Mouse (Mus musculus) stomach, postnatal 0 days (tissue): ENCODE results near the gene Grb10. TPM values are rescaled to one million over a fixed set of nuclear protein-coding genes. Genes with fewer than 3 reads are reported as not detected.

ENCODE experiments used
- ATAC-seq: fragments of 200-750 bp; cut with Nextera tagmentation; 2 replicates; pipeline ENCODE4 v1.8.0; 2017; ENCODE audit not compliant: low FRiP score, low TSS enrichment
- DNase-seq: peaks from one replicate; pipeline ENCODE4 v3.0.0-alpha.2; 2016; ENCODE audit warnings: low spot score
- H3K27ac ChIP-seq: fragments of 300-500 bp; sonication (generic); replicated peaks from 2 replicates; pipeline ENCODE4 v1.5.1; 2014; ENCODE audit warnings: mild to moderate bottlenecking, control low read depth
- H3K27me3 ChIP-seq: fragments of 300-500 bp; sonication (generic); 2 replicates; pipeline ENCODE4 v1.6.1; 2014; ENCODE audit warnings: low read length; ENCODE audit not compliant: control insufficient read depth, insufficient read depth
- H3K36me3 ChIP-seq: fragments of 300-500 bp; sonication (generic); 2 replicates; pipeline ENCODE4 v1.6.1; 2014; ENCODE audit warnings: low read length, mixed read lengths; ENCODE audit not compliant: control insufficient read depth, insufficient read depth
- H3K4me1 ChIP-seq: fragments of 300-500 bp; sonication (generic); replicated peaks from 2 replicates; pipeline ENCODE4 v1.6.1; 2014; ENCODE audit warnings: antibody characterized with exemption; ENCODE audit not compliant: control insufficient read depth, insufficient read depth
- H3K4me2 ChIP-seq: fragments of 300-500 bp; sonication (generic); replicated peaks from 2 replicates; pipeline ENCODE4 v1.6.1; 2014; ENCODE audit warnings: low read depth, mild to moderate bottlenecking, control low read depth, moderate library complexity
- H3K4me3 ChIP-seq: fragments of 300-500 bp; sonication (generic); 2 replicates; pipeline ENCODE4 v1.5.1; 2014; ENCODE audit warnings: low read depth, low read length, control low read depth
- H3K9ac ChIP-seq: fragments of 300-500 bp; sonication (generic); 2 replicates; pipeline ENCODE4 v1.6.1; 2014; ENCODE audit warnings: mild to moderate bottlenecking, low read length, control low read depth, mixed read lengths
- H3K9me3 ChIP-seq: fragments of 300-500 bp; sonication (generic); 2 replicates; pipeline ENCODE4 v1.6.1; 2016; ENCODE audit warnings: low read length; ENCODE audit not compliant: control insufficient read depth
- CTCF ChIP-seq: IDR thresholded peaks from 2 replicates; pipeline ENCODE4 v1.5.1; 2016; ENCODE audit warnings: antibody characterized with exemption, low read depth, mild to moderate bottlenecking, moderate library complexity
- EP300 ChIP-seq: optimal IDR thresholded peaks from 2 replicates; pipeline ENCODE3; 2016; ENCODE audit warnings: antibody characterized with exemption
- WGBS: fragments of 180-500 bp; shearing (Covaris S2); extraction: QIAGEN DNeasy Blood & Tissue Kit; methylation state at CpG from one replicate; pipeline ENCODE4 v1.1.7; 2014; 5-methylcytosine and 5-hydroxymethylcytosine counted together
- polyA plus RNA-seq: library from polyadenylated mRNA; unstranded; fragments of >200 nt; fragmentation: Nextera tagmentation; extraction: Ambion mirVana; gene quantifications from 2 replicates; pipeline ENCODE4 v1.2.1, GENCODE M21; 2015

Grb10 gene
- polyA plus RNA-seq, 1 experiment from 2014 or later, result 64.7 TPM

DNA sequence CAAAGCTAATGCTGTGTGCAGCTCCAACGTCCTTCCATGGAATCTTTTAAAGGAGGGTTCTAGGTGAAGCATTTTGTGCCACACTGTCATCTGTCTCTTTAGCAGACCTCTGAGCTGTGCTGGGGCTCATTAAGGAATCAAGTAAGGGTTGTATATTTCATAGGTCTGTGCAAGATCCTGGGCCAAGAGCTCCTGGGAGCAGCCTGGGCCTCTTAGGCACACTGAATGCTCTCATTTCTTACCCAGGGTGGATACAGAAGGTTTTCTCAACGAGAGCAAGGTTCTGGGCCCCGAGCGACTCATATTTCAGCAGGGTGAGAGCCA is 84.4 kb downstream of the Grb10 start:
- Histone ChIP-seq H3K4me2 (no peak overlapping the region), H3K4me3 (no peak overlapping the region), H3K36me3 (no peaks in the 10 kb centered on the region), H3K27me3 (no peaks in the 10 kb centered on the region), H3K9me3 (no peaks in the 10 kb centered on the region), H3K27ac (peak overlapping the region; percentile 35), H3K4me1 (peaks cover 2% of the 10 kb centered on the region; the same call in 1 of the 2 replicates), H3K9ac (no peak overlapping the region)
- DNase-seq (no peak), ATAC-seq (no peak; the same call in 1 of the 2 replicates)
- no peak for TF ChIP-seq EP300
- no peak for TF ChIP-seq CTCF
- WGBS, result 55% methylated on average over 4 of the region's 4 CpGs

DNA sequence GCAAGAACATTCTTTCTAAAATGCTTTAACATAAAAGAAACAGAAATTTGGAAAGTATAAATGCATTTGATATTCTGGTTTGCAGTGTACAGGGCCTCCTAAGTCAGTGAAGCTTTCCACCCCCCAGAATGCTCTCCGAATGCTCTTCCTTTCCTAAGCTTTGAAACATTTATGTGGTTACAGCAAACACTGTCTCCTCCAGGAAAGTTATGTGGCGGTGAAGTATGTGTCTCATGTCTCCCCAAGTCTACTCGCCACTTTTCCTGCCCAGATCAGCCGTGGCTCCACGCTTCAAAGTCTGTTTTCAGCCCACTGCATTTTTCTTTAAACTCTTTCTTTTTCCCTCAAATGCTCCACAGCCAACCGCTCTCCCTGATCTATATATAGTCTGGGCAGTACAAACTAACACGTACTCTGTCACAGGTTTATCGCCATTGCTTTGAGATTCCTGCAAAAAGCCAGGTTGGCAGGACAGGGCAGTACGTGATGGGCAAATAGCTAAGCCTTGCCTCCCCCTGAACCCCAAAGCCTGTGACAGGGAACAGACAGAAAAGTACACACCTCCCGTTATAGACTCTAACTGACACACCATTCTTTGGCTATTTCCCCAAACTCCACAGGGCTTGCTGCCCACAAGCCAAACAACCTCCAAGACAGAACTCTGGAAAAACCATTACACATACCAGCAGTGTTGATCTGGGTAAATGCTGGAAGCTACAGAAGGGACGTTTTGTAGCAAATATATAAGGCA is 84.9 kb downstream of the Grb10 start:
- WGBS, result 46% methylated on average over 11 of the region's 11 CpGs
- TF ChIP-seq EP300 (no peak), CTCF (no peak)
- ATAC-seq, result no peak; the same call in 1 of the 2 replicates
- Histone ChIP-seq H3K4me3 (no peak overlapping the region), H3K9me3 (no peaks in the 10 kb centered on the region), H3K9ac (no peak overlapping the region), H3K27me3 (no peaks in the 10 kb centered on the region), H3K36me3 (no peaks in the 10 kb centered on the region), H3K4me2 (no peak overlapping the region), H3K27ac (peak overlapping the region; percentile 35), H3K4me1 (peaks cover 2% of the 10 kb centered on the region; the same call in 1 of the 2 replicates)
- DNase-seq, result no peak

DNA sequence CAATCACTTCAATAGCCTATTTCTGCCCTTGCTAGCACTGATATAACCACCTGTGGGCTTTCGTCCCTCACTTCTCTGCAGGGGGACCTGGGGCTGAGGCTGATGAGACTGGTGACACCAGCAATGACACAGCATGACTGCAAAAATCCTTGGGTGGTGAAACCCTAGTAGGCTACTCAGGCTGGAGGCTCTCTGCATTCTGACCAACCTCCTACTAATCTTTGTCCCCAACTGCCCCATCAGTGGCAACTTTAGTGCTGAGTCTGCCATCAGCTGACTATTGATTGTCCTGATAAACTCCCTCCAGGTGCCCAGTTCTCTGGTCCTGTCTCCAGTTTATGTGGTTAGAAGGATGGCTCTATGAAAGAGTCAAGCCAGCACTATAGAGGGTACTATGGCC is 85.9 kb downstream of the Grb10 start:
- H3K4me3 ChIP-seq, result no peak overlapping the region
- DNase-seq (no peak), ATAC-seq (no peak)
- no peak overlapping the region for H3K9ac ChIP-seq
- TF ChIP-seq EP300 (no peak), CTCF (no peak)
- WGBS, result 100% methylated on average over 1 of the region's 1 CpGs
- H3K4me2 ChIP-seq, result no peak overlapping the region
- H3K27ac ChIP-seq, result 0 out of 2 replicates have a peak overlapping the region, but pooled peaks have one; percentile 45
- no peaks in the 10 kb centered on the region for H3K36me3 ChIP-seq
- H3K4me1 ChIP-seq, result peaks cover 2% of the 10 kb centered on the region; the same call in 1 of the 2 replicates
- H3K27me3 ChIP-seq, result no peaks in the 10 kb centered on the region
- H3K9me3 ChIP-seq, result no peaks in the 10 kb centered on the region

DNA sequence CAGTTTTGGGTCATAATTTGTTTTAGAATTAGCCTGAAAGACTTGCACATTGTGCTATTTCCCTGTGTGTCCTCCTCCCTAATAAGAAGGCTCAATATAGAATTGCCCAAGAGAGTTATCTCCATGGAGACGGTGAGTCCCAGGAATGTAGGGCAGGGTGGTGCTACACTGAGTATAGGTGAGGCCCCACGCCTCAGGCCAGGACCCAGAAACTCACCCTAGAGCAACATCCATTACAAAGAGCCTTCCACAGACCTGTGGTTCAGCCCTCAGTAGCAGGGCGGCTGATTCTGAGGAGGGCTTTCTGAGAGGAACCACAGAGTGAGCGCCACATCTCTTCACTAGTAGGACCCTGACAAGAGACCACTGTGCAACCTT is 89.5 kb downstream of the Grb10 start:
- Histone ChIP-seq H3K9ac (no peak overlapping the region), H3K4me1 (peaks cover 2% of the 10 kb centered on the region), H3K4me3 (no peak overlapping the region), H3K27ac (peak overlapping the region; percentile 85), H3K4me2 (no peak overlapping the region), H3K9me3 (no peaks in the 10 kb centered on the region), H3K36me3 (no peaks in the 10 kb centered on the region), H3K27me3 (no peaks in the 10 kb centered on the region)
- peak; percentile 42 for DNase-seq
- peak; percentile 82 for ATAC-seq
- TF ChIP-seq CTCF (no peak), EP300 (no peak)
- WGBS, result 46% methylated on average over 4 of the region's 4 CpGs

DNA sequence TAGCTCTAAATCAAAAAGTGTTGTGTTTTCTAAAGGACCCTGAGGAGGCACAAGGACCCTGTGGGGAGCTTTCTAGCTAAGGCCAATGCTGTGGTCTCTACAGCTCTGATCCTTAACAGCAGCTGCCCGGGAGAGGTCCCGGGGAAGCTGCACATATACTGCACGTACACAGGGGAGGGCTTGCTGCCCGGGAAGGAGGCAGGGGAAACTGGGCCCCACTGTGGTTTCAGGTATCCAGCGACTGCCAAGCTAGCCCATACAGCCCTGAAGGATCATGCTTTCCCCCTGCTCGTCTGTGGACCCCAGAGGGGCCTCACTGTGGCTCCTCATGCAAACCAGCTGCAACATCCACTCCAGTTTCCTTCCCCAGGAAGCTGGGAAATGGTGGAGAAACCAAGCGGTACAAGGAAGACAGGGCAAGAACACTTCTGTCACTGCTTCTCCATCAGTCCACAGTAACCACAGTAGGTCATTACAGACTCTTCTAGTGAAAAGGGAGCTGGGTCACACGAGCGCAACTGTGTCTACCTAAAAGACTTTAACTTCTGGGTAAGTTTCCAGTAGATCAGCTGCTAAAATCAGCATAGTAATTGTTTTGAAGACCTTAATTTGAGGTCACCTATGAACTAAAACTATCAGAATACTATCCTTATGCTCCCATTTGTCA is 90.0 kb downstream of the Grb10 start:
- Histone ChIP-seq H3K4me2 (no peak overlapping the region), H3K27me3 (no peaks in the 10 kb centered on the region), H3K27ac (peak overlapping the region; percentile 85), H3K36me3 (0 out of 2 replicates have a peak, but pooled peaks cover 2% of the 10 kb centered on the region), H3K4me1 (peaks cover 2% of the 10 kb centered on the region), H3K4me3 (no peak overlapping the region), H3K9ac (peak overlapping the region; percentile 45; the same call in 1 of the 2 replicates), H3K9me3 (no peaks in the 10 kb centered on the region)
- TF ChIP-seq CTCF (no peak), EP300 (no peak)
- ATAC-seq (no peak), DNase-seq (no peak)
- 17% methylated on average over 9 of the region's 9 CpGs for WGBS

DNA sequence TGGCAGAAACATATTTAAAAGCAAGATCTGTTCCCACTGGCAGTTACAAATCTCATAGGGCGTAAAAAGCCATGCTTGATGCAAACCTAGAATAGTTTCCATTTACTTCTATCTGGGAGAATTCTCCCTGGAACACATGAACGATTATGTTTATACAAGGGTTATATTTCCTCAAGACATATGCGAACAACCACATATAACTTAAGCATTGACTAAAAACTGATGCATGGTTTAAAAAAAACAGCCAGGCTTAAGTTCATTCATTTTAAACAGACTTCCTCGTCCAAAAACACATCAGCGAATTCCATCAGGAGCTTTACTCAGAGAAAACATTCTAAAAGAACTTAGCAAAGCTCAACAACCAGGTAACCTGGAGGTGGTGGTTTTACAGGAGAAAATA is 90.6 kb downstream of the Grb10 start:
- DNase-seq, result no peak

More for the DNA sequence above, 90.6 kb downstream of the Grb10 start:
- 0 out of 2 replicates have a peak, but pooled peaks cover 2% of the 10 kb centered on the region for H3K36me3 ChIP-seq
- no peaks in the 10 kb centered on the region for H3K27me3 ChIP-seq
- no peak overlapping the region for H3K4me3 ChIP-seq
- TF ChIP-seq EP300 (peak; percentile 26), CTCF (no peak)
- no peak for ATAC-seq
- no peak overlapping the region for H3K4me2 ChIP-seq
- H3K9me3 ChIP-seq, result no peaks in the 10 kb centered on the region
- peaks cover 2% of the 10 kb centered on the region for H3K4me1 ChIP-seq
- WGBS, result 41% methylated on average over 5 of the region's 5 CpGs
- H3K27ac ChIP-seq, result peak overlapping the region; percentile 85
- no peak overlapping the region for H3K9ac ChIP-seq
